Mouse (Mus musculus) hindbrain, embryonic 13.5 days (tissue): Measurements from ENCODE around the gene Otub2. TPM values are rescaled to one million over a fixed set of nuclear protein-coding genes. Genes with fewer than 3 reads are reported as not detected.
A peak's percentile ranks its signal among the peaks of the same experiment; 100 is the strongest.

ENCODE experiments used
- ATAC-seq: fragments of 200-750 bp; cut with Nextera tagmentation; 2 replicates; pipeline ENCODE4 v1.8.0; 2017; ENCODE audit warnings: moderate TSS enrichment; ENCODE audit not compliant: low FRiP score
- H3K27ac ChIP-seq: fragments of 300-500 bp; sonication (generic); 2 replicates; pipeline ENCODE4 v1.5.1; 2015; ENCODE audit warnings: inconsistent platforms, mild to moderate bottlenecking, moderate library complexity
- H3K27me3 ChIP-seq: fragments of 300-500 bp; sonication (generic); 2 replicates; pipeline ENCODE4 v1.6.1; 2015; ENCODE audit warnings: mild to moderate bottlenecking, inconsistent platforms
- H3K36me3 ChIP-seq: fragments of 300-500 bp; sonication (generic); 2 replicates; pipeline ENCODE4 v1.6.1; 2015; ENCODE audit warnings: mild to moderate bottlenecking, inconsistent platforms
- H3K4me1 ChIP-seq: fragments of 300-500 bp; sonication (generic); replicated peaks from 2 replicates; pipeline ENCODE4 v1.6.1; 2015; ENCODE audit warnings: inconsistent platforms
- H3K4me2 ChIP-seq: fragments of 300-500 bp; sonication (generic); 2 replicates; pipeline ENCODE4 v1.6.1; 2015; ENCODE audit warnings: inconsistent platforms, mild to moderate bottlenecking, moderate library complexity
- H3K4me3 ChIP-seq: fragments of 300-500 bp; sonication (generic); 2 replicates; pipeline ENCODE4 v1.5.1; 2015; ENCODE audit warnings: mild to moderate bottlenecking, inconsistent platforms
- H3K9ac ChIP-seq: fragments of 300-500 bp; sonication (generic); 2 replicates; pipeline ENCODE4 v1.6.1; 2015; ENCODE audit warnings: mild to moderate bottlenecking, inconsistent platforms
- H3K9me3 ChIP-seq: fragments of 300-500 bp; sonication (generic); 2 replicates; pipeline ENCODE4 v1.6.1; 2016; ENCODE audit warnings: inconsistent platforms
- whole genome bisulfite sequencing: fragments of 180-500 bp; shearing (Covaris S2); methylation state at CpG from one replicate; pipeline ENCODE4 v1.1.7; 2015; 5-methylcytosine and 5-hydroxymethylcytosine counted together
- polyA plus RNA-seq: library from polyadenylated mRNA; unstranded; fragments of >200 nt; fragmentation: Nextera tagmentation; extraction: Ambion mirVana; gene quantifications from 2 replicates; pipeline ENCODE4 v1.2.1, GENCODE M21; 2015

Gene Otub2
- polyA plus RNA-seq, 1 experiment from 2014 or later = 21.5 TPM

GRCm38 (mm10) chr12:103376124-103376523, 12.4 kb upstream of the Otub2 start:
- Histone ChIP-seq H3K4me2 (no peak overlapping the region), H3K9me3 (no peaks in the 10 kb centered on the region), H3K36me3 (no peaks in the 10 kb centered on the region), H3K9ac (no peak overlapping the region), H3K4me3 (no peak overlapping the region), H3K4me1 (no peaks in the 10 kb centered on the region), H3K27ac (no peak overlapping the region), H3K27me3 (no peaks in the 10 kb centered on the region)
- ATAC-seq = 0 out of 2 replicates have a peak, but pooled peaks have one; percentile 39
- 70% methylated on average over 5 of the region's 5 CpGs for WGBS

GRCm38 (mm10) chr12:103376774-103377173, 11.7 kb upstream of the Otub2 start:
- H3K9me3 ChIP-seq = no peaks in the 10 kb centered on the region
- no peak overlapping the region for H3K4me2 ChIP-seq
- H3K36me3 ChIP-seq = no peaks in the 10 kb centered on the region
- no peak overlapping the region for H3K4me3 ChIP-seq
- 71% methylated on average over 4 of the region's 4 CpGs for WGBS
- no peak overlapping the region for H3K27ac ChIP-seq
- no peaks in the 10 kb centered on the region for H3K27me3 ChIP-seq
- no peaks in the 10 kb centered on the region for H3K4me1 ChIP-seq
- no peak overlapping the region for H3K9ac ChIP-seq
- ATAC-seq = peak; percentile 52; the same call in 1 of the 2 replicates

- Histone ChIP-seq H3K36me3 (no peaks in the 10 kb centered on the region), H3K4me1 (no peaks in the 10 kb centered on the region), H3K27ac (no peak overlapping the region), H3K4me2 (no peak overlapping the region), H3K9me3 (no peaks in the 10 kb centered on the region), H3K27me3 (no peaks in the 10 kb centered on the region), H3K9ac (no peak overlapping the region), H3K4me3 (no peak overlapping the region)
- no peak for ATAC-seq
- 75% methylated on average over 4 of the region's 4 CpGs for WGBS
These were observed 8.3 kb upstream of the Otub2 start for GRCm38 (mm10) chr12:103380226-103380625.

- H3K9ac ChIP-seq = peak overlapping the region; percentile 91
- H3K4me2 ChIP-seq = peak overlapping the region; percentile 85
- no peaks in the 10 kb centered on the region for H3K36me3 ChIP-seq
- H3K4me3 ChIP-seq = peak overlapping the region; percentile 73
- no peaks in the 10 kb centered on the region for H3K27me3 ChIP-seq
- H3K9me3 ChIP-seq = no peaks in the 10 kb centered on the region
- WGBS = 65% methylated on average over 2 of the region's 2 CpGs
- H3K27ac ChIP-seq = no peak overlapping the region; the same call in 1 of the 2 replicates
- no peak; the same call in 1 of the 2 replicates for ATAC-seq
- H3K4me1 ChIP-seq = peaks cover 22% of the 10 kb centered on the region
These were observed 856 bp downstream of the Otub2 start for GRCm38 (mm10) chr12:103389348-103389727.

- 87% methylated on average over 4 of the region's 4 CpGs for WGBS
- Histone ChIP-seq H3K27ac (no peak overlapping the region), H3K36me3 (no peaks in the 10 kb centered on the region), H3K4me1 (peaks cover 22% of the 10 kb centered on the region), H3K27me3 (no peaks in the 10 kb centered on the region), H3K9me3 (no peaks in the 10 kb centered on the region), H3K4me3 (no peak overlapping the region), H3K4me2 (no peak overlapping the region), H3K9ac (no peak overlapping the region)
- ATAC-seq = no peak
These were observed 1.5 kb downstream of the Otub2 start for GRCm38 (mm10) chr12:103389982-103390381.

- H3K9ac ChIP-seq = no peak overlapping the region
- H3K27me3 ChIP-seq = no peaks in the 10 kb centered on the region
- WGBS = 90% methylated on average over 7 of the region's 7 CpGs
- H3K9me3 ChIP-seq = no peaks in the 10 kb centered on the region
- ATAC-seq = no peak
- H3K27ac ChIP-seq = no peak overlapping the region
- no peak overlapping the region for H3K4me2 ChIP-seq
- no peaks in the 10 kb centered on the region for H3K36me3 ChIP-seq
- H3K4me1 ChIP-seq = peaks cover 22% of the 10 kb centered on the region
- H3K4me3 ChIP-seq = no peak overlapping the region
These were observed 2.6 kb downstream of the Otub2 start for GRCm38 (mm10) chr12:103391098-103391497.

- 50% methylated on average over 6 of the region's 6 CpGs for whole genome bisulfite sequencing
- H3K27me3 ChIP-seq = no peaks in the 10 kb centered on the region
- no peaks in the 10 kb centered on the region for H3K36me3 ChIP-seq
- no peak overlapping the region for H3K9ac ChIP-seq
- no peaks in the 10 kb centered on the region for H3K9me3 ChIP-seq
- no peak overlapping the region for H3K4me2 ChIP-seq
- no peak for ATAC-seq
- peaks cover 22% of the 10 kb centered on the region for H3K4me1 ChIP-seq
- no peak overlapping the region for H3K27ac ChIP-seq
- no peak overlapping the region for H3K4me3 ChIP-seq
These were observed 5.0 kb downstream of the Otub2 start for GRCm38 (mm10) chr12:103393528-103393927.

- Histone ChIP-seq H3K4me3 (no peak overlapping the region), H3K9me3 (no peaks in the 10 kb centered on the region), H3K36me3 (peaks cover 6% of the 10 kb centered on the region), H3K4me1 (peaks cover 3% of the 10 kb centered on the region; the same call in 1 of the 2 replicates), H3K27me3 (no peaks in the 10 kb centered on the region), H3K4me2 (no peak overlapping the region), H3K27ac (no peak overlapping the region), H3K9ac (no peak overlapping the region)
- 84% methylated on average over 12 of the region's 12 CpGs for WGBS
- ATAC-seq = no peak
These were observed 7.2 kb downstream of the Otub2 start for GRCm38 (mm10) chr12:103395486-103396275.

GRCm38 (mm10) chr12:103396751-103397150, 8.3 kb downstream of the Otub2 start:
- 83% methylated on average over 7 of the region's 7 CpGs for WGBS
- H3K9ac ChIP-seq = no peak overlapping the region

GRCm38 (mm10) chr12:103404131-103404530, 15.6 kb downstream of the Otub2 start:
- 91% methylated on average over 18 of the region's 18 CpGs for WGBS
- no peak overlapping the region for H3K27ac ChIP-seq
- no peaks in the 10 kb centered on the region for H3K27me3 ChIP-seq
- H3K9ac ChIP-seq = no peak overlapping the region
- peaks cover 86% of the 10 kb centered on the region for H3K36me3 ChIP-seq
- H3K4me2 ChIP-seq = no peak overlapping the region
- no peak for ATAC-seq
- H3K4me3 ChIP-seq = no peak overlapping the region
- H3K4me1 ChIP-seq = no peaks in the 10 kb centered on the region
- no peaks in the 10 kb centered on the region for H3K9me3 ChIP-seq

More at GRCm38 (mm10) chr12:103396751-103397150, 8.3 kb downstream of the Otub2 start:
- no peak overlapping the region for H3K4me3 ChIP-seq
- H3K4me2 ChIP-seq = no peak overlapping the region
- H3K4me1 ChIP-seq = no peaks in the 10 kb centered on the region; the same call in 1 of the 2 replicates
- no peak for ATAC-seq
- H3K27ac ChIP-seq = no peak overlapping the region
- H3K27me3 ChIP-seq = no peaks in the 10 kb centered on the region
- H3K36me3 ChIP-seq = peaks cover 14% of the 10 kb centered on the region
- H3K9me3 ChIP-seq = no peaks in the 10 kb centered on the region

GRCm38 (mm10) chr12:103407720-103408119, 19.2 kb downstream of the Otub2 start, which contains the start of gene 9330161L09Rik:
Gene 9330161L09Rik, minus strand, starts transcription at chr12:103407820.
- H3K4me1 ChIP-seq = no peaks in the 10 kb centered on the region
- no peak within 1 kb of the TSS for H3K4me2 ChIP-seq
- no peak for ATAC-seq
- H3K36me3 ChIP-seq = peaks cover 99% of the 10 kb centered on the region
- no peaks in the 10 kb centered on the region for H3K9me3 ChIP-seq
- H3K4me3 ChIP-seq = no peak within 1 kb of the TSS
- no peak within 1 kb of the TSS for H3K27ac ChIP-seq
- no peaks in the 10 kb centered on the region for H3K27me3 ChIP-seq
- H3K9ac ChIP-seq = no peak within 1 kb of the TSS
- 96% methylated on average over 4 of the region's 4 CpGs for WGBS

- H3K4me2 ChIP-seq = no peak overlapping the region
- H3K4me1 ChIP-seq = no peaks in the 10 kb centered on the region
- peaks cover 99% of the 10 kb centered on the region for H3K36me3 ChIP-seq
- H3K9ac ChIP-seq = no peak overlapping the region
- H3K9me3 ChIP-seq = no peaks in the 10 kb centered on the region
- H3K4me3 ChIP-seq = no peak overlapping the region
- ATAC-seq = no peak
- no peaks in the 10 kb centered on the region for H3K27me3 ChIP-seq
- 97% methylated on average over 10 of the region's 10 CpGs for WGBS
- no peak overlapping the region for H3K27ac ChIP-seq
These were observed 19.7 kb downstream of the Otub2 start for GRCm38 (mm10) chr12:103408144-103408543.
